Mouse (Mus musculus) lung, adult 2 months (tissue): ENCODE measurements around the gene Pex5.

Source experiments
- CTCF ChIP-seq: fragments of 200-500 bp; IDR thresholded peaks from 2 replicates; pipeline ENCODE4 v1.5.1; 2011; ENCODE audit warnings: mild to moderate bottlenecking, low read length, control low read depth; ENCODE audit not compliant: insufficient read depth
- POLR2A ChIP-seq: fragments of 200-500 bp; IDR thresholded peaks from 2 replicates; pipeline ENCODE4 v1.6.1; 2011; ENCODE audit warnings: low read depth, mild to moderate bottlenecking, control low read depth, low read length, borderline replicate concordance; ENCODE audit errors: extremely low read depth

DNA sequence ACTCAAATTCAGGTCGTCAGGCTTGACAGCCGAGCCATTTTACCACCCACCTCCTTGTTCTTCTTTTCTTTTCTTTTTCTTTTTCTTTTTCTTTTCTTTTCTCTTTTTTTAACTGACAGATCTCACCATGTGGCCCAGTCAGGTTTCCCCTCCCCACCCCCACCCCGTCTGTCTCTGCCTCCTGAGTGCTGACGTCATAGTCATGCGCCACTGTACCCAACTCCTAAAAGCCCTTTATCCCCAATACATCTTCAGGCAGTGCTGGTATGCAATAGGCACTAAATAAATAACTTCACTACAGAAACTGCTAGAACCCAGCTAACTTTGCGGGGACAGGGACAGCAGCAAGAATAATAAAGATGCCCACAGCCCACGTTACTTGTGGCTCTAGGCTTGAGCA, 21.4 kb upstream of the Pex5 start:
- TF ChIP-seq CTCF (no peak), POLR2A (no peak)
